8 mouse cellular contexts compared by ENCODE assay signal in the genomic region with DNA sequence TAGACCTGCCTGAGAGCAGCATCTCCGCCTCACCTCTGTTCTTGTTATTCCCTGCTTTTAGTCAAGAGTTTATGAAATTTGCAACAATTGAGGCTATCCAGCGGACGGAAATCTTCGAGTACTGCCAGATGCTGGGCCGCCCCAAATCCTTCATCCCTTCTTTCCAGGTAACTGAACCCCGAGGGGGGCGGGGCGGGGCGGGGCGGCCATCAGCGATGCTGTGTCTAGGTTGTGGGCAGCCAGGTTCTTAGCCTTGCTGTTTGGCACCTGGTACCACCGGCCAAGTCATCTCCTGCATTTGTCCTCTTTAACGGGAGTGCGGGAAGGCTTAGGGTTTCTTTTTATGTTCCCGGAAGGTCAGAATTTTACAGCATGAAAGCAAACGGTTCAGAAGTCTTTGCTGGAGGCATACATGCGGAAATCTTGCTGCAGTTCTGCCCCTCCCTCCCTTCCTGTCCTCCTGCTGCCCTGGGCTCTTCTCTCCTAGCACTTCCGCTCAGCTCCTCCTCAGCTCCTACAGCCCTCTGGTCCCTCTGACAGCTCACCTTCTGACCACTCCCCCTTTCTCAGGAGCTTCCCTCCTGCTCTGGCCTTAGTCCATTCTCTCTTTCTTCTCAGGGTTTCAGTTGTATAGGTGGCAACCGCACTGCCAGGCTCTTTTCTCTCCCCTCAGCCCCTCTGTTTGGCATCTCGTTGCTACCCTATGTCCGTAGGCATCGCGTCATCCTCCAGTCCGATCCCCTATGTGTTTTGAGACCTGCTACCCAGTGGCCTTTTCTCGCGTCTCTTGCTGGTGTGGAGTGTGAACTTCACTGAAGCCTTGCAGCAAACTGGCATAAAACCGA. TPM values are rescaled to one million over a fixed set of nuclear protein-coding genes. Genes with fewer than 3 reads are reported as not detected.
DNase-seq lines count a peak whose midpoint lies in the region; ATAC-seq lines count a peak whose summit lies in the region.

No protein-coding gene starts in this region.

- no peaks in the 10 kb centered on the region for H3K9me3 ChIP-seq in heart, embryonic 15.5 days (replicated peaks)
- no peaks in the 10 kb centered on the region for H3K9me3 ChIP-seq in hindbrain, embryonic 11.5 days (ENCODE audit: control insufficient read depth, low read length)

- ATAC-seq in heart, embryonic 15.5 days (replicated peaks; ENCODE audit: insufficient number of reproducible peaks, insufficient read depth, low FRiP score, low read depth) = no peak
- ATAC-seq in hindbrain, embryonic 11.5 days (ENCODE audit: low FRiP score) = 0 out of 2 replicates have a peak, but pooled peaks have one; percentile 28
- peak; percentile 38 for ATAC-seq in megakaryocyte progenitor cell, adult 5-6 weeks (replicated peaks; ENCODE audit: poor library complexity)

- peak overlapping the region; percentile 25 for H3K4me3 ChIP-seq in heart, embryonic 15.5 days
- no peak overlapping the region for H3K4me3 ChIP-seq in hindbrain, embryonic 11.5 days (ENCODE audit: low read depth, low read length)

- H3K4me1 ChIP-seq in heart, embryonic 15.5 days (replicated peaks) = peaks cover 3% of the 10 kb centered on the region
- H3K4me1 ChIP-seq in hindbrain, embryonic 11.5 days (replicated peaks; ENCODE audit: control insufficient read depth, insufficient read depth, low read length) = peaks cover 4% of the 10 kb centered on the region; the same call in 1 of the 2 replicates

- intact Hi-C loops in heart, postnatal 36 days (cut with DNase I) = loop anchor here (10.0 kb wide), 1 partner anchor 1400 kb away; no protein-coding TSS in a partner anchor

- no peak overlapping the region for H3K27ac ChIP-seq in heart, embryonic 15.5 days
- H3K27ac ChIP-seq in hindbrain, embryonic 11.5 days (ENCODE audit: low read depth, low read length) = no peak overlapping the region

- H3K9ac ChIP-seq in heart, embryonic 15.5 days = no peak overlapping the region
- H3K9ac ChIP-seq in hindbrain, embryonic 11.5 days (ENCODE audit: low read depth, low read length) = peak overlapping the region; percentile 20; the same call in 1 of the 2 replicates

- peaks cover 18% of the 10 kb centered on the region for H3K27me3 ChIP-seq in heart, embryonic 15.5 days
- H3K27me3 ChIP-seq in hindbrain, embryonic 11.5 days (ENCODE audit: control insufficient read depth, insufficient read depth, low read length) = 0 out of 2 replicates have a peak, but pooled peaks cover 2% of the 10 kb centered on the region

- DNase-seq in heart, postnatal 36 days = no peak
- peak; percentile 28 to 30 for DNase-seq in cerebellum, postnatal 14 days
- no peak for DNase-seq in hindbrain, embryonic 11.5 days (ENCODE audit: low spot score)
- no peak for DNase-seq in left cerebral cortex, adult 9 months (ENCODE audit: low spot score in 2 of 2)
- no peak for DNase-seq in layer of hippocampus, adult 9-11 months
- no peak for DNase-seq in layer of hippocampus, adult 11-12 months (ENCODE audit: low spot score)

- H3K4me2 ChIP-seq in heart, embryonic 15.5 days = peak overlapping the region; percentile 46
- peak overlapping the region; percentile 17; the same call in 1 of the 2 replicates for H3K4me2 ChIP-seq in hindbrain, embryonic 11.5 days (replicated peaks; ENCODE audit: low read depth, low read length)

- no peaks in the 10 kb centered on the region for H3K36me3 ChIP-seq in heart, embryonic 15.5 days
- H3K36me3 ChIP-seq in hindbrain, embryonic 11.5 days (ENCODE audit: control insufficient read depth, insufficient read depth, low read length) = no peaks in the 10 kb centered on the region

- WGBS in heart, embryonic 15.5 days = 23% methylated on average over 27 of the region's 27 CpGs
- WGBS in hindbrain, embryonic 11.5 days = 28% methylated on average over 27 of the region's 27 CpGs

RNA-seq across cellular contexts. Expression of a gene that starts 48.4 kb away (rescaled TPM):
- 1.0 and 1.4 TPM in 2 replicates for polyA plus RNA-seq in heart, embryonic 15.5 days (2015; fragmentation: Nextera tagmentation; extraction: Ambion mirVana)
- under 1 TPM; 0.73 to 0.89 TPM for total RNA-seq in heart, postnatal 36 days (2021)
- polyA plus RNA-seq in hindbrain, embryonic 11.5 days (2014; fragmentation: Nextera tagmentation; extraction: Ambion mirVana) = 1.1 and 1.5 TPM in 2 replicates
- total RNA-seq in megakaryocyte progenitor cell, adult 5-6 weeks (2015) = 0.93 and 1.2 TPM in 2 replicates
- total RNA-seq in megakaryocyte progenitor cell, adult 5-6 weeks (2017) = 0.17 and 0.54 TPM in 2 replicates

Comparison
In these comparisons a context has a peak if more than half of its experiments do, and no peak if none do; other contexts are left out.
1. DNase-seq: peak in cerebellum, postnatal 14 days (2 of 2); none in heart, postnatal 36 days (0 of 2), hindbrain, embryonic 11.5 days (single experiment), left cerebral cortex, adult 9 months (0 of 2), layer of hippocampus, adult 9-11 months (single experiment) and layer of hippocampus, adult 11-12 months (single experiment).